7 mouse cellular contexts compared by ENCODE assay signal in genomic region chr13:58232611-58233010, GRCm38 (mm10). TPM values are rescaled to one million over a fixed set of nuclear protein-coding genes. Genes with fewer than 3 reads are reported as not detected.
DNase-seq lines count a peak whose midpoint lies in the region.

No protein-coding gene starts in this region.

- peak; percentile 28 for DNase-seq in ovary, postnatal 14 days (ENCODE audit: low spot score)
- no peak for DNase-seq in ovary, postnatal 10 days (ENCODE audit: low spot score)
- DNase-seq in ZHBTc4 (ENCODE audit: low read depth, low spot score), result peak; percentile 45
- peak; percentile 62 to 64 for DNase-seq in cerebellum, postnatal 36 days
- peak; percentile 5 for DNase-seq in heart, postnatal 25 days (ENCODE audit: low spot score)
- peak; percentile 60 to 77 for DNase-seq in lung, adult 18-20 months
- peak; percentile 23 to 65 for DNase-seq in spleen, postnatal 4 days (ENCODE audit: low spot score in 2 of 2)

- intact Hi-C loops in heart, postnatal 25 days (cut with DNase I), result loop anchor here (2.0 to 5.0 kb wide), 3 partner anchors 44 to 220 kb away; no protein-coding TSS in a partner anchor

RNA-seq across cellular contexts. Expression of gene Ubqln1, which starts 17.2 kb away (rescaled TPM):
- 10 to 100 TPM; 48.2 to 50.2 TPM for total RNA-seq in heart, postnatal 25 days (2021)

RNA-seq across cellular contexts. Expression of gene Gkap1, which starts 42.9 kb away (rescaled TPM):
- total RNA-seq in heart, postnatal 25 days (2021), result 10 to 100 TPM; 20.7 to 21.9 TPM
